Mouse (Mus musculus): Measurements from ENCODE around the gene Fndc10. TPM values are rescaled to one million over a fixed set of nuclear protein-coding genes. Genes with fewer than 3 reads are reported as not detected.
A peak's percentile ranks its signal among the peaks of the same experiment; 100 is the strongest.

The Fndc10 gene
- polyA plus RNA-seq, 1 experiment from 2014 or later = 6.3 TPM

DNA sequence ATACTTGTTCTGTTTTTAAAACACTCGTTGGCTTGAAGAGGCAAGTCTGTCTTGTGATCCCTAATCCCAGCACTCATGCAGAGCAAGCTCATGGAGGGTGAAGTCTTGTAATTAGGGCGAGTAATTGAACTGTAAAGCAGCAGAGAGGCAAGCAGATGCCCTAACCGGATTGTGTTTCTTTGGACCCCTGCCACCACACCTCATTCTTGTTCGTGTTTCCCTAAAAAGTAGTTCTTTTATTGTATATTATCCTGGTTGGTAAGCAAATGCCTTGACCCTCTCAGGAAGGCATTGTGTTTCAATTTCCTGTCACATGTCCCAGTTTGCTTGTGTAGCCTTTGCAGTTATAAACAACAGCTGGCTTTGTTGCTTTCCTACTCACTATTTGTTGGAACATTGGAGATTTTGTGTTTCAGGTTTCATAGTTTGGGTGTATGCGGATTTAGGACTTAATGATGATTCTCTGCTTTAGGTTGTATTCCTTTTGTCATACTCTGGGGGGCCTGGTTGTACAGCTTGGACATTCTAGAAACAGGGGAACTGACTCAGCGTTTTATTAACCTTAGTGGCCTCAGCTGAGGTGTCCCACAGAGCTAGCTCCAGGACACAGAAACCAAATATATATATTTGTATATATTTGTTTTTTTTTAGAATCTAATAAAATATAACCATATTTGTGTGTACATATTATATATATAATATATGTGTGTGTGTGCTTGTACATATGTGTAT is 16.5 kb downstream of the Fndc10 start:
- no peak for ATAC-seq (ENCODE audit: low FRiP score, low TSS enrichment)
- Histone ChIP-seq H3K9ac (replicated peaks; ENCODE audit: low read length) (no peak overlapping the region), H3K36me3 (ENCODE audit: control insufficient read depth, insufficient read depth, low read length) (peaks cover 4% of the 10 kb centered on the region), H3K9me3 (ENCODE audit: control insufficient read depth, low read length) (no peaks in the 10 kb centered on the region), H3K4me1 (ENCODE audit: control insufficient read depth, insufficient read depth, low read length) (peaks cover 13% of the 10 kb centered on the region), H3K27me3 (ENCODE audit: control insufficient read depth, insufficient read depth, low read length) (no peaks in the 10 kb centered on the region), H3K27ac (replicated peaks; ENCODE audit: low read depth, low read length) (no peak overlapping the region), H3K4me3 (replicated peaks; ENCODE audit: low read depth, low read length) (no peak overlapping the region), H3K4me2 (ENCODE audit: low read length) (no peak overlapping the region)
- 66% methylated on average over 6 of the region's 6 CpGs for WGBS
- DNase-seq = no peak

DNA sequence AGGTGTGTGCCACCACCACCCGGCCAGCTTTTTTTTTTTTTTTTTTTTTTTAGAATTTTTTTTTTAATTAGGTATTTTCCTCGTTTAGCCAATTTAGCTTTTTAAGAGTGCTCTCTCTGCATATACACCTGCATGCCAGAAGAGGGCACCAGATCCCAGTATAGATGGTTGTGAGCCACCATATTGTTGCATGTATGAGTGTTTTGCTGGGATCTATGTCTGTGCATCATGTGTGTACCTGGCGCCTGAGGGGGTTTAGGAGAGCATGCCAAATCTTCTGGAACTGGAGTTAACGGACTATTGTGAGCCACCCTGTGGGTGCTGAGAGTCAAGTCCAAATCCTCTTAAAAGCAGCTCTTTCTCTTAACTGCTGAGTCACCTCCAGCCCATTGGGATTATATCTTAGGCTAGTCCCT is 27.5 kb downstream of the Fndc10 start:
- DNase-seq = peak; percentile 61
- WGBS = 59% methylated on average over 4 of the region's 4 CpGs

DNA sequence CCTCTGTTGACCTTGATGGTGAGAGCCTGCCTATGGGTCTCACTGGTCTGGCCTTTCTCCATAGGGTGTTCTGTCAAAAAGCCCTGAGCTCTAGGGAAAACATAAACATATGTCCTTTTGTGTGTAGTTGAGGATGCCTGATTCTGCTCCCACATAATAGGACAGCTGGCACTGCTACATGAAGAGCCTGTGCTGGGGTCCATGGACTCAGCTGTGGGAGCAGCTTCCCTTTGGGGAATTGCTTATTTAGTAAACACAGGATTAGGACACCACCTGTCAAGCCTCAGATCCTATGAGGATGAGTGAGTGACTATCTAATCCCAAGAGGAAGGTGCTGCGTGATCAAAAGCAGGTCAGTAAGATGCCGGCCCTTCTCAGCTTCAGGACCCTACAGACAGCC is 33.9 kb downstream of the Fndc10 start:
- peaks cover 26% of the 10 kb centered on the region; the same call in 1 of the 2 replicates for H3K36me3 ChIP-seq (ENCODE audit: control insufficient read depth, insufficient read depth, low read length)
- WGBS = 46% methylated on average over 2 of the region's 2 CpGs
- no peak for ATAC-seq (ENCODE audit: low FRiP score, low TSS enrichment)

More for the DNA sequence above, 27.5 kb downstream of the Fndc10 start:
- no peak overlapping the region for H3K27ac ChIP-seq (replicated peaks; ENCODE audit: low read depth, low read length)
- ATAC-seq (ENCODE audit: low FRiP score, low TSS enrichment) = no peak
- H3K27me3 ChIP-seq (ENCODE audit: control insufficient read depth, insufficient read depth, low read length) = no peaks in the 10 kb centered on the region
- H3K4me1 ChIP-seq (ENCODE audit: control insufficient read depth, insufficient read depth, low read length) = no peaks in the 10 kb centered on the region
- no peak overlapping the region for H3K4me2 ChIP-seq (ENCODE audit: low read length)
- no peak overlapping the region for H3K4me3 ChIP-seq (replicated peaks; ENCODE audit: low read depth, low read length)
- peaks cover 27% of the 10 kb centered on the region for H3K36me3 ChIP-seq (ENCODE audit: control insufficient read depth, insufficient read depth, low read length)
- no peaks in the 10 kb centered on the region for H3K9me3 ChIP-seq (ENCODE audit: control insufficient read depth, low read length)
- no peak overlapping the region for H3K9ac ChIP-seq (replicated peaks; ENCODE audit: low read length)

DNA sequence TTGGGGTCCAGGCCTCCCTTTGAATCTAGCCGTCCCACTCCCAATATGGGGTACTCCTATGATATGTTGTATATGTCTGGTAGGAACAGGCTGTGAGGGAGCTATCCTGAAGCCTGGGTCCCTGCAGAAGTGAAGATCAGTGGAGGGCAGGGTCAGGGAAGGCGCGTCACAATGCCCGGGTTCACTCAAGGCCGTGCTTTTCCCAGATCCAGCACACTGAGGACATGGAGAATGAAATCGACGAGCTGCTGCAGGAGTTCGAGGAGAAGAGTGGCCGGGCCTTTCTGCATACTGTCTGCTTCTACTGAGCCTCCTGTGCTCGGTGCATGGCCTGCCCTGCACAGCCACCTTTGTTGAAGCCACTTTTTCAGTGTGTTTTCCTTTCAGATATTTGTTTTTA is 39.1 kb downstream of the Fndc10 start:
- Histone ChIP-seq H3K27me3 (ENCODE audit: control insufficient read depth, insufficient read depth, low read length) (no peaks in the 10 kb centered on the region), H3K9me3 (ENCODE audit: control insufficient read depth, low read length) (no peaks in the 10 kb centered on the region), H3K36me3 (ENCODE audit: control insufficient read depth, insufficient read depth, low read length) (peaks cover 31% of the 10 kb centered on the region), H3K9ac (replicated peaks; ENCODE audit: low read length) (no peak overlapping the region; the same call in 1 of the 2 replicates), H3K4me2 (ENCODE audit: low read length) (no peak overlapping the region; the same call in 1 of the 2 replicates), H3K27ac (replicated peaks; ENCODE audit: low read depth, low read length) (no peak overlapping the region), H3K4me3 (replicated peaks; ENCODE audit: low read depth, low read length) (no peak overlapping the region), H3K4me1 (ENCODE audit: control insufficient read depth, insufficient read depth, low read length) (peaks cover 18% of the 10 kb centered on the region)
- ATAC-seq (ENCODE audit: low FRiP score, low TSS enrichment) = no peak
- no peak for DNase-seq
- 90% methylated on average over 10 of the region's 10 CpGs for WGBS

More for the DNA sequence above, 33.9 kb downstream of the Fndc10 start:
- no peaks in the 10 kb centered on the region for H3K4me1 ChIP-seq (ENCODE audit: control insufficient read depth, insufficient read depth, low read length)
- H3K4me3 ChIP-seq (replicated peaks; ENCODE audit: low read depth, low read length) = no peak overlapping the region
- H3K27ac ChIP-seq (replicated peaks; ENCODE audit: low read depth, low read length) = 0 out of 2 replicates have a peak overlapping the region, but pooled peaks have one; percentile 32
- no peak overlapping the region for H3K9ac ChIP-seq (replicated peaks; ENCODE audit: low read length)
- H3K9me3 ChIP-seq (ENCODE audit: control insufficient read depth, low read length) = no peaks in the 10 kb centered on the region
- no peak overlapping the region for H3K4me2 ChIP-seq (ENCODE audit: low read length)
- no peak for DNase-seq
- no peaks in the 10 kb centered on the region for H3K27me3 ChIP-seq (ENCODE audit: control insufficient read depth, insufficient read depth, low read length)

DNA sequence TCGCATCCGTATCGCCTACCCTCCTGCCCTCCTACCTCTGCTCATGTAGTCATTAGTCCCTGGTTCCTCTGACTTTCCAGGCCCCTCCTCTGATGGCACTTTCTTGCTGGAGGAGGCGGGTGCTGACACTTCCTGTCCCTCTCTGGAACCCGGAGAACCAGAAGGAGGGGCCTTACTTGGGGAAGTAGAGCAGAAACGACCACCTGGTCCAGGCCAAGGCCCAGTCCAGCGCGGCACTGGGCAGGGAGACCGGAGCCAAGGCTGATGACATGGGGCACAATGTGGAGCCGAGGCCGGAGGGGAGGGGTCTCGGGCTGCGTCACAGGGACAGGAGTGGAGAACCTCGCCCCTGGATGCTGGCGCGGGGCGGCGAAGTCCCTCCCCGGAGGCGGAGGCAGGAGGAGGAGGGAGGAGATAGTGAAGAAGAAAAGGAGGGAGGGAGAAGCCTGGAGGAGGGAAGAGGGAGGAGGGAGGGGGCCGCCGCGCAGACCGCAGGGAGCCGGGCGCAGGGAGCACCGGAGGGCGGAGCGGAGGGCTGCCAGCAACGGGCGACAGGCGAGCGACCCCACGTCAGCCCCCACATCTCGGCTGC is 40.3 kb downstream of the Fndc10 start, which contains the start of gene Tmem240:
Gene Tmem240, plus strand, starts transcription at position 451 of the 592 bp plus-strand sequence.
- Histone ChIP-seq H3K36me3 (ENCODE audit: control insufficient read depth, insufficient read depth, low read length) (peaks cover 41% of the 10 kb centered on the region), H3K9ac (replicated peaks; ENCODE audit: low read length) (peak within 1 kb of the TSS; percentile 91), H3K27me3 (ENCODE audit: control insufficient read depth, insufficient read depth, low read length) (no peaks in the 10 kb centered on the region), H3K4me2 (ENCODE audit: low read length) (peak within 1 kb of the TSS; percentile 91), H3K9me3 (ENCODE audit: control insufficient read depth, low read length) (no peaks in the 10 kb centered on the region), H3K4me3 (replicated peaks; ENCODE audit: low read depth, low read length) (peak within 1 kb of the TSS; percentile 75), H3K4me1 (ENCODE audit: control insufficient read depth, insufficient read depth, low read length) (peaks cover 18% of the 10 kb centered on the region), H3K27ac (replicated peaks; ENCODE audit: low read depth, low read length) (peak within 1 kb of the TSS; percentile 97)
- peak; percentile 88 for ATAC-seq (ENCODE audit: low FRiP score, low TSS enrichment)
- peak; percentile 93 for DNase-seq
- WGBS = under 1% methylated on average over 27 of the region's 35 CpGs

DNA sequence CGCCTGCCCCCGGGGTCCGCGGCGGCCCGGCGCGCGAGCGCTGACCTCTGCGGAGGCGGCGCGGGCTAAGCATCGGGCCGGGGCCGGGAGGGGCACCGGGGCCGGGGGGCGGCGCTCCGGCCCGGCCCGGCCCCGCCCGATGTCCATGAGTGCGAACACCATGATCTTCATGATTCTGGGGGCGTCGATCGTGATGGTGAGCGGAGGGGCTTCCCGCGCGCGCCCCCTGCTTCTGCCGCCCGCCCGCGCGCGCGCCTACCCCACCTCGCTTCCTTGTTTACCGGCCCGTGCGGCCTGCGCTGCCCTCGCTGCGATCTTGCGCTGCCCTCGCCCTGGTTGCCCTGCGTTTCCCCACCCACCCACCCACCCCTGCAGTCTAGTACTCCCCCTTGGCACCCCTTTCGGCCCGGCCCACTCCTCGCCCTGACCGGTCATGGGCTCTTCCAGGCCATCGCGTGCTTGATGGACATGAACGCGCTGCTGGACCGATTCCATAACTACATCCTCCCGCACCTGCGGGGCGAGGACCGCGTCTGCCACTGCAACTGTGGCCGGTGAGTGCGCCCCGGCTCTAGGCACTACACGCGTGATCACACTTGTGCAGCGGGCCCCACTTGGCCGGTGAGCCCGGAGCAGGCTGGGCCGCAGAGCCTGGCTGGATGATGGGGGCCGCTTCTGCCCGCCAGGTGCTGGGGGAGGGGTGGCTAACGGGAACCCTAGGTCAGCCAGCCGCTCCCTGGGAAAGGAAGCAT is 41.0 kb downstream of the Fndc10 start:
- Histone ChIP-seq H3K4me2 (ENCODE audit: low read length) (peak overlapping the region; percentile 91), H3K36me3 (ENCODE audit: control insufficient read depth, insufficient read depth, low read length) (peaks cover 47% of the 10 kb centered on the region), H3K27ac (replicated peaks; ENCODE audit: low read depth, low read length) (peak overlapping the region; percentile 97), H3K27me3 (ENCODE audit: control insufficient read depth, insufficient read depth, low read length) (no peaks in the 10 kb centered on the region), H3K9ac (replicated peaks; ENCODE audit: low read length) (peak overlapping the region; percentile 91), H3K9me3 (ENCODE audit: control insufficient read depth, low read length) (no peaks in the 10 kb centered on the region), H3K4me1 (ENCODE audit: control insufficient read depth, insufficient read depth, low read length) (peaks cover 18% of the 10 kb centered on the region), H3K4me3 (replicated peaks; ENCODE audit: low read depth, low read length) (peak overlapping the region; percentile 75)
- 2% methylated on average over 60 of the region's 79 CpGs for WGBS
- peak; percentile 78 for ATAC-seq (ENCODE audit: low FRiP score, low TSS enrichment)
- DNase-seq = peak; percentile 76

DNA sequence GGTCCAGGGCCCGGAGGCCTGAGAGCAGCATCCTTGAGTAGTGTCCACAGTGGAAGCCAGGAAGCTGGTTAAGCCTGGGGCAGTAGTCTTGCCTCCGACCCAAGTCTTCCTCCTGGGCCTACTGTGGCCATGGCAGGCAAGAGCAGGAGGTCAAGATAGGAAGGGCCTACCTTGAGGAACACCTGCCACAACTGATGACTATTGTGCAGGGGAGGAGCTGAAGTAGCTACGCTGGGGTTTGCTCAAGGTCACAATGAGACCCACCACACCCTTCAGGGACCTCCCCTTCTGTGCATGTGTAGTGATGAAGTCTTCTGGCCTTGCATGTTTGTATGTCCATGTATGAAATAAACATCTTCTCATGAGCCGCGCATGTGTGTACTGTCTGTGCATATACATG is 41.6 kb downstream of the Fndc10 start:
- ATAC-seq (ENCODE audit: low FRiP score, low TSS enrichment) = no peak
- Histone ChIP-seq H3K4me3 (replicated peaks; ENCODE audit: low read depth, low read length) (peak overlapping the region; percentile 75), H3K9ac (replicated peaks; ENCODE audit: low read length) (peak overlapping the region; percentile 91), H3K27ac (replicated peaks; ENCODE audit: low read depth, low read length) (peak overlapping the region; percentile 97), H3K4me1 (ENCODE audit: control insufficient read depth, insufficient read depth, low read length) (peaks cover 18% of the 10 kb centered on the region), H3K9me3 (ENCODE audit: control insufficient read depth, low read length) (no peaks in the 10 kb centered on the region), H3K4me2 (ENCODE audit: low read length) (peak overlapping the region; percentile 91), H3K27me3 (ENCODE audit: control insufficient read depth, insufficient read depth, low read length) (no peaks in the 10 kb centered on the region), H3K36me3 (ENCODE audit: control insufficient read depth, insufficient read depth, low read length) (peaks cover 54% of the 10 kb centered on the region)
- DNase-seq = peak; percentile 6
- 68% methylated on average over 5 of the region's 5 CpGs for WGBS

DNA sequence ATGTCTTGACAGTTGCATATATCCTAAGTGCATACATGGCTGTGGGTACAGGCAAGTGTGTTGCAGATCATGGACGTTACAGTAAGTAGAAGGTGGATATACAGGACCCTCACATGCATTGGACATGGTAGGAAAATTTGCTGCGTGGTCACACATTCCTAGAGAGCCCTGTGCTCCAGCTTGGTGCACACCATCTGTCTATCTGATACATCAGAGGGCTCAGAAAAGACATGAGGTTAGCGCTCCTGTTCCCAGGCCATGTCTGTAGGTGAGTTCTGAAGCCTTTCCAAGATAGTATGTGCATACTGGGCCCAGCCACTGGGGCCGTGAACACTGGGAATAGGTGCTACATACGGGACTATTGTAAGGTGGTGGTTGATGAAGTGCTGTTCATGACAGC is 42.3 kb downstream of the Fndc10 start:
- no peak overlapping the region for H3K9ac ChIP-seq (replicated peaks; ENCODE audit: low read length)
- peaks cover 56% of the 10 kb centered on the region for H3K36me3 ChIP-seq (ENCODE audit: control insufficient read depth, insufficient read depth, low read length)

More for the DNA sequence above, 42.3 kb downstream of the Fndc10 start:
- Histone ChIP-seq H3K9me3 (ENCODE audit: control insufficient read depth, low read length) (no peaks in the 10 kb centered on the region), H3K4me3 (replicated peaks; ENCODE audit: low read depth, low read length) (0 out of 2 replicates have a peak overlapping the region, but pooled peaks have one; percentile 75), H3K4me2 (ENCODE audit: low read length) (peak overlapping the region; percentile 91), H3K27me3 (ENCODE audit: control insufficient read depth, insufficient read depth, low read length) (no peaks in the 10 kb centered on the region), H3K27ac (replicated peaks; ENCODE audit: low read depth, low read length) (no peak overlapping the region), H3K4me1 (ENCODE audit: control insufficient read depth, insufficient read depth, low read length) (peaks cover 18% of the 10 kb centered on the region)
- WGBS = 92% methylated on average over 5 of the region's 5 CpGs
- no peak for DNase-seq
- no peak for ATAC-seq (ENCODE audit: low FRiP score, low TSS enrichment)

Data from midbrain, embryonic 14.5 days (tissue).